Mouse (Mus musculus) forebrain, embryonic 11.5 days (tissue): ENCODE results near the gene Iqsec3. TPM values are rescaled to one million over a fixed set of nuclear protein-coding genes. Genes with fewer than 3 reads are reported as not detected.

ENCODE experiments used
- ATAC-seq: fragments of 200-750 bp; cut with Nextera tagmentation; replicated peaks from 2 replicates; pipeline ENCODE4 v1.8.0; 2017; ENCODE audit warnings: moderate TSS enrichment; ENCODE audit not compliant: low FRiP score
- DNase-seq: peaks from one replicate; pipeline ENCODE4 v3.0.0-alpha.2; 2017; ENCODE audit warnings: low spot score
- H3K27ac ChIP-seq: fragments of 300-500 bp; sonication (generic); 2 replicates; pipeline ENCODE4 v1.5.1; 2014; ENCODE audit warnings: low read depth, low read length
- H3K27me3 ChIP-seq: fragments of 300-500 bp; sonication (generic); 2 replicates; pipeline ENCODE4 v1.6.1; 2014; ENCODE audit warnings: mild to moderate bottlenecking, low read length, mixed read lengths; ENCODE audit not compliant: control insufficient read depth, insufficient read depth
- H3K36me3 ChIP-seq: fragments of 300-500 bp; sonication (generic); 2 replicates; pipeline ENCODE4 v1.6.1; 2014; ENCODE audit warnings: mild to moderate bottlenecking, low read length, moderate library complexity, mixed read lengths; ENCODE audit not compliant: control insufficient read depth, insufficient read depth
- H3K4me1 ChIP-seq: fragments of 300-500 bp; sonication (generic); replicated peaks from 2 replicates; pipeline ENCODE4 v1.6.1; 2014; ENCODE audit warnings: low read length, mixed read lengths; ENCODE audit not compliant: control insufficient read depth, insufficient read depth
- H3K4me2 ChIP-seq: fragments of 300-500 bp; sonication (generic); 2 replicates; pipeline ENCODE4 v1.6.1; 2014; ENCODE audit warnings: low read depth, mild to moderate bottlenecking, low read length, moderate library complexity, mixed read lengths; ENCODE audit not compliant: severe bottlenecking
- H3K4me3 ChIP-seq: fragments of 300-500 bp; sonication (generic); 2 replicates; pipeline ENCODE4 v1.5.1; 2014; ENCODE audit warnings: low read depth, low read length
- H3K9ac ChIP-seq: fragments of 300-500 bp; sonication (generic); 2 replicates; pipeline ENCODE4 v1.6.1; 2014; ENCODE audit warnings: low read length
- H3K9me3 ChIP-seq: fragments of 300-500 bp; sonication (generic); 2 replicates; pipeline ENCODE4 v1.6.1; 2016; ENCODE audit warnings: low read length, mixed read lengths; ENCODE audit not compliant: control insufficient read depth
- WGBS: fragments of 180-500 bp; shearing (Covaris S2); extraction: QIAGEN DNeasy Blood & Tissue Kit; methylation state at CpG from one replicate; pipeline ENCODE4 v1.1.7; 2014; 5-methylcytosine and 5-hydroxymethylcytosine counted together
- polyA plus RNA-seq: library from polyadenylated mRNA; unstranded; fragments of >200 nt; fragmentation: Nextera tagmentation; extraction: Ambion mirVana; gene quantifications from 2 replicates; pipeline ENCODE4 v1.2.1, GENCODE M21; 2014

The Iqsec3 gene
- 0.90 and 1.1 TPM in 2 replicates for polyA plus RNA-seq

GRCm38 (mm10) chr6:121473093-121473821, at the start of gene Iqsec3:
Gene Iqsec3 (minus strand): TSS chr6:121473678.
- DNase-seq (peak; percentile 97), ATAC-seq (peak; percentile 92)
- Histone ChIP-seq H3K27me3 (peaks cover 3% of the 10 kb centered on the region; the same call in 1 of the 2 replicates), H3K4me1 (peaks cover 3% of the 10 kb centered on the region; the same call in 1 of the 2 replicates), H3K9ac (peak within 1 kb of the TSS; percentile 37), H3K4me3 (peak within 1 kb of the TSS; percentile 36), H3K4me2 (peak within 1 kb of the TSS; percentile 64), H3K36me3 (no peaks in the 10 kb centered on the region), H3K27ac (no peak within 1 kb of the TSS), H3K9me3 (no peaks in the 10 kb centered on the region)
- WGBS, result under 1% methylated on average over 65 of the region's 65 CpGs

- no peaks in the 10 kb centered on the region for H3K27me3 ChIP-seq
- H3K36me3 ChIP-seq, result no peaks in the 10 kb centered on the region
- H3K4me2 ChIP-seq, result no peak overlapping the region
- H3K9ac ChIP-seq, result no peak overlapping the region
- no peak overlapping the region for H3K4me3 ChIP-seq
- H3K27ac ChIP-seq, result no peak overlapping the region
- DNase-seq (peak; percentile 18), ATAC-seq (no peak)
- no peaks in the 10 kb centered on the region for H3K9me3 ChIP-seq
- WGBS, result 78% methylated on average over 5 of the region's 5 CpGs
- H3K4me1 ChIP-seq, result no peaks in the 10 kb centered on the region
These were observed 48.7 kb upstream of the Iqsec3 start for GRCm38 (mm10) chr6:121522106-121522705.

- 80% methylated on average over 3 of the region's 3 CpGs for WGBS
- Histone ChIP-seq H3K27me3 (no peaks in the 10 kb centered on the region), H3K36me3 (no peaks in the 10 kb centered on the region), H3K9me3 (no peaks in the 10 kb centered on the region), H3K4me1 (no peaks in the 10 kb centered on the region), H3K4me2 (no peak overlapping the region), H3K4me3 (no peak overlapping the region), H3K27ac (no peak overlapping the region), H3K9ac (no peak overlapping the region)
- peak; percentile 30 for DNase-seq
- ATAC-seq, result no peak
These were observed 47.6 kb upstream of the Iqsec3 start for GRCm38 (mm10) chr6:121521030-121521429.

- H3K27ac ChIP-seq, result no peak overlapping the region
- H3K9me3 ChIP-seq, result no peaks in the 10 kb centered on the region
- no peak overlapping the region for H3K9ac ChIP-seq
- ATAC-seq (no peak), DNase-seq (peak; percentile 43)
- H3K27me3 ChIP-seq, result no peaks in the 10 kb centered on the region
- no peak overlapping the region for H3K4me2 ChIP-seq
- H3K36me3 ChIP-seq, result no peaks in the 10 kb centered on the region
- WGBS, result 84% methylated on average over 2 of the region's 2 CpGs
- H3K4me3 ChIP-seq, result no peak overlapping the region
- H3K4me1 ChIP-seq, result no peaks in the 10 kb centered on the region
These were observed 46.4 kb upstream of the Iqsec3 start for GRCm38 (mm10) chr6:121519896-121520295.

- Histone ChIP-seq H3K4me3 (no peak overlapping the region), H3K4me2 (no peak overlapping the region), H3K9me3 (no peaks in the 10 kb centered on the region), H3K27ac (no peak overlapping the region), H3K9ac (no peak overlapping the region), H3K36me3 (no peaks in the 10 kb centered on the region), H3K4me1 (no peaks in the 10 kb centered on the region), H3K27me3 (no peaks in the 10 kb centered on the region)
- WGBS, result 83% methylated on average over 5 of the region's 5 CpGs
- DNase-seq (peak; percentile 39), ATAC-seq (no peak)
These were observed 45.9 kb upstream of the Iqsec3 start for GRCm38 (mm10) chr6:121519266-121519810.

GRCm38 (mm10) chr6:121517726-121518125, 44.2 kb upstream of the Iqsec3 start:
- H3K27ac ChIP-seq, result no peak overlapping the region
- H3K36me3 ChIP-seq, result no peaks in the 10 kb centered on the region
- ATAC-seq (no peak), DNase-seq (peak; percentile 35)
- no peak overlapping the region for H3K4me2 ChIP-seq
- WGBS, result 84% methylated on average over 6 of the region's 6 CpGs
- H3K9me3 ChIP-seq, result no peaks in the 10 kb centered on the region
- H3K4me3 ChIP-seq, result no peak overlapping the region
- H3K4me1 ChIP-seq, result no peaks in the 10 kb centered on the region
- no peaks in the 10 kb centered on the region for H3K27me3 ChIP-seq
- no peak overlapping the region for H3K9ac ChIP-seq

- DNase-seq (no peak), ATAC-seq (no peak)
- H3K4me1 ChIP-seq, result no peaks in the 10 kb centered on the region
- H3K9me3 ChIP-seq, result no peaks in the 10 kb centered on the region
- WGBS, result 85% methylated on average over 3 of the region's 3 CpGs
- no peak overlapping the region for H3K9ac ChIP-seq
- H3K27me3 ChIP-seq, result no peaks in the 10 kb centered on the region
- H3K27ac ChIP-seq, result no peak overlapping the region
- no peak overlapping the region for H3K4me3 ChIP-seq
- no peaks in the 10 kb centered on the region for H3K36me3 ChIP-seq
- H3K4me2 ChIP-seq, result no peak overlapping the region
These were observed 36.9 kb upstream of the Iqsec3 start for GRCm38 (mm10) chr6:121510381-121510780.

- H3K27me3 ChIP-seq, result no peaks in the 10 kb centered on the region
- no peak overlapping the region for H3K4me3 ChIP-seq
- no peak overlapping the region for H3K9ac ChIP-seq
- ATAC-seq (no peak), DNase-seq (peak; percentile 40)
- H3K27ac ChIP-seq, result no peak overlapping the region
- no peaks in the 10 kb centered on the region for H3K9me3 ChIP-seq
- H3K4me1 ChIP-seq, result no peaks in the 10 kb centered on the region
- H3K36me3 ChIP-seq, result no peaks in the 10 kb centered on the region
- no peak overlapping the region for H3K4me2 ChIP-seq
- 83% methylated on average over 7 of the region's 7 CpGs for WGBS
These were observed 36.4 kb upstream of the Iqsec3 start for GRCm38 (mm10) chr6:121509871-121510270.
